18 mouse cellular contexts compared by ENCODE assay signal in the genomic region with DNA sequence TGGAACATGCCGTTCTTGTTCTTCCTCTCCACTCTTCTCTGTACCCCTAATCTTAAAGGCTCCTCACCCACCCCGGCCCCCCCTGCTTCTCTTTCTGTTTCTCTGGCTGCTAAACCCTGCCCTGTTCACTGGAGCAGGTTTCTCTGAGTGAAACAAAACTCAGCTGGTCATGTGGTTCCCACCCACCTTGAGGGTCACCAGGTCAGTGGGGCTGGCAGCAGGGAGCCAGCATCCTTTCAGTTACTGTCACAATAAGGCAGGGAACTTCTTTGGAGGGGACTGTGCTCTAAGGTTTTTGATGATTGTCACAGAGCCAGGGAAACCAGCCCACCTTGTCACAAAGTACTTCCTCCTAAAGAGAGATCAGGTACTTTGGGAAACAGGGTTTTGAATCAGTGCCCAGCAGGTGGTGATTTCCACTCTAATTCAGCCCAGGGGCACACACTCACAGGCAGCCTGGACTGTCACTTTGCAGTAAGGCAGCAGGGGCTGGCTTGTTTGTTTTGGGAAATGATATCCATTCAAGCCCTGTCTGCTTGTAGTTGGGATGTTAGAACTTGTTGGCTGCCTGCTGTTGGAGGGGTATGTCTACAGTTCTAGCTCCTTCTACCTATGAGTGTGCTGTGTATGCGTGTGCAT. TPM values are rescaled to one million over a fixed set of nuclear protein-coding genes. Genes with fewer than 3 reads are reported as not detected.
A peak's percentile ranks its signal among the peaks of the same experiment; 100 is the strongest.
DNase-seq lines count a peak whose midpoint lies in the region; ATAC-seq lines count a peak whose summit lies in the region.
"Had no signal": no experiment of that assay in that cellular context is flagged by ENCODE, and none has a peak within 500 bp of the region (broad histone marks: within the 10 kb centered on the region; RNA-seq: fewer than 3 reads in every experiment).

No protein-coding gene starts in this region.

- peak; percentile 51 for DNase-seq in heart, adult 11 months
- no peak for DNase-seq in heart, postnatal 10 days
- peak; percentile 81 for DNase-seq in midbrain, embryonic 11.5 days (ENCODE audit: low spot score, missing footprints)
- no peak for DNase-seq in midbrain, embryonic 14.5 days
- peak; percentile 36 for DNase-seq in kidney, postnatal 10 days
- no peak for DNase-seq in adrenal gland, adult 2 months
- no peak for DNase-seq in cerebellum, adult 9-10 months
- DNase-seq in adrenal gland, postnatal 14 days, result no peak
- DNase-seq: B cell, adult 2 months; cerebellum, adult 11 months; gastrocnemius, postnatal 14 days; layer of hippocampus, adult 9-11 months; lung, postnatal 14 days had no signal

- no peaks in the 10 kb centered on the region for H3K9me3 ChIP-seq in midbrain, embryonic 11.5 days (ENCODE audit: control insufficient read depth, low read length)
- no peaks in the 10 kb centered on the region for H3K9me3 ChIP-seq in midbrain, embryonic 14.5 days (ENCODE audit: control insufficient read depth, low read length)
- H3K9me3 ChIP-seq: G1E; heart, embryonic 12.5 days; intestine, embryonic 15.5 days; liver, embryonic 12.5 days had no signal

- no peak for ATAC-seq in midbrain, embryonic 11.5 days (ENCODE audit: low FRiP score)
- ATAC-seq in midbrain, embryonic 14.5 days (ENCODE audit: low FRiP score, low TSS enrichment), result no peak
- ATAC-seq: forebrain, embryonic 16.5 days; intestine, embryonic 15.5 days; liver, embryonic 12.5 days had no signal

- no peak overlapping the region for H3K4me2 ChIP-seq in midbrain, embryonic 11.5 days
- no peak overlapping the region for H3K4me2 ChIP-seq in midbrain, embryonic 14.5 days (ENCODE audit: low read length)
- H3K4me2 ChIP-seq: heart, embryonic 12.5 days; intestine, embryonic 15.5 days; liver, embryonic 12.5 days had no signal

- H3K27ac ChIP-seq in midbrain, embryonic 11.5 days (ENCODE audit: low read depth, low read length), result no peak overlapping the region
- H3K27ac ChIP-seq in midbrain, embryonic 14.5 days (replicated peaks; ENCODE audit: low read depth, low read length), result no peak overlapping the region
- H3K27ac ChIP-seq: intestine, embryonic 15.5 days; liver, embryonic 12.5 days had no signal

- H3K4me3 ChIP-seq in midbrain, embryonic 11.5 days (ENCODE audit: low read depth, low read length), result no peak overlapping the region
- no peak overlapping the region for H3K4me3 ChIP-seq in midbrain, embryonic 14.5 days (replicated peaks; ENCODE audit: low read depth, low read length)
- H3K4me3 ChIP-seq: heart, embryonic 12.5 days; intestine, embryonic 15.5 days; liver, embryonic 12.5 days had no signal

- H3K4me1 ChIP-seq in midbrain, embryonic 11.5 days (ENCODE audit: control insufficient read depth, insufficient read depth, low read length), result peaks cover 5% of the 10 kb centered on the region; the same call in 1 of the 2 replicates
- no peaks in the 10 kb centered on the region for H3K4me1 ChIP-seq in midbrain, embryonic 14.5 days (ENCODE audit: control insufficient read depth, insufficient read depth, low read length)

- WGBS in midbrain, embryonic 11.5 days, result 34% methylated on average over 3 of the region's 3 CpGs
- 33% methylated on average over 3 of the region's 3 CpGs for WGBS in midbrain, embryonic 14.5 days

- H3K27me3 ChIP-seq in midbrain, embryonic 11.5 days (ENCODE audit: control insufficient read depth, insufficient read depth, low read length), result no peaks in the 10 kb centered on the region
- H3K27me3 ChIP-seq in midbrain, embryonic 14.5 days (ENCODE audit: control insufficient read depth, insufficient read depth, low read length), result no peaks in the 10 kb centered on the region
- H3K27me3 ChIP-seq: heart, embryonic 12.5 days; intestine, embryonic 15.5 days; liver, embryonic 12.5 days had no signal

- intact Hi-C loops in heart, postnatal 10 days (cut with DNase I), result no loop called here

- H3K36me3 ChIP-seq in midbrain, embryonic 11.5 days (ENCODE audit: control insufficient read depth, insufficient read depth, low read length), result no peaks in the 10 kb centered on the region
- H3K36me3 ChIP-seq in midbrain, embryonic 14.5 days (ENCODE audit: control insufficient read depth, insufficient read depth, low read length), result no peaks in the 10 kb centered on the region
- H3K36me3 ChIP-seq: heart, embryonic 12.5 days; intestine, embryonic 15.5 days; liver, embryonic 12.5 days had no signal

- H3K9ac ChIP-seq in midbrain, embryonic 11.5 days (ENCODE audit: low read length), result no peak overlapping the region
- H3K9ac ChIP-seq in midbrain, embryonic 14.5 days (replicated peaks; ENCODE audit: low read length), result no peak overlapping the region
- H3K9ac ChIP-seq: heart, embryonic 12.5 days; intestine, embryonic 15.5 days; liver, embryonic 12.5 days had no signal

RNA-seq across cellular contexts. Expression of gene Dera, which starts 10.3 kb away (rescaled TPM):
- 10 to 100 TPM; 14.4 to 16.2 TPM for total RNA-seq in heart, postnatal 10 days (2021)
- 59.9 and 64.0 TPM in 2 replicates for polyA plus RNA-seq in midbrain, embryonic 11.5 days (2014; fragmentation: Nextera tagmentation; extraction: Ambion mirVana)
- 10.1 and 15.9 TPM in 2 replicates for polyA plus RNA-seq in midbrain, embryonic 14.5 days (2014; fragmentation: Nextera tagmentation; extraction: Ambion mirVana)
- total RNA-seq in adrenal gland, adult 2 months (2021), result 10 to 100 TPM; 12.6 to 22.5 TPM
- 4.1 and 5.1 TPM in 2 replicates for polyA plus RNA-seq in adrenal gland, adult 2 months (2012; rRNA removed)
- total RNA-seq in adrenal gland, postnatal 14 days (2021), result 26.4 and 28.9 TPM in 2 replicates

RNA-seq across cellular contexts. Expression of gene Strap, which starts 29.8 kb away (rescaled TPM):
- 100 to 1,000 TPM in 1 of 2 experiments, 10 to 100 TPM in 1; 99.3 to 106 TPM for total RNA-seq in heart, postnatal 10 days (2021)
- 259 and 280 TPM in 2 replicates for polyA plus RNA-seq in midbrain, embryonic 11.5 days (2014; fragmentation: Nextera tagmentation; extraction: Ambion mirVana)
- polyA plus RNA-seq in midbrain, embryonic 14.5 days (2014; fragmentation: Nextera tagmentation; extraction: Ambion mirVana), result 175 and 203 TPM in 2 replicates
- total RNA-seq in adrenal gland, adult 2 months (2021), result 100 to 1,000 TPM; 110 to 143 TPM
- 78.8 and 79.6 TPM in 2 replicates for polyA plus RNA-seq in adrenal gland, adult 2 months (2012; rRNA removed)
- 111 and 113 TPM in 2 replicates for total RNA-seq in adrenal gland, postnatal 14 days (2021)

Comparison
In these comparisons a context has a peak if more than half of its experiments do, and no peak if none do; other contexts are left out.
1. DNase-seq: peak in heart, adult 11 months (single experiment), midbrain, embryonic 11.5 days (single experiment) and kidney, postnatal 10 days (single experiment); none in heart, postnatal 10 days (0 of 2), midbrain, embryonic 14.5 days (single experiment), adrenal gland, adult 2 months (single experiment), cerebellum, adult 9-10 months (single experiment) and adrenal gland, postnatal 14 days (single experiment).